Mouse (Mus musculus) kidney, postnatal 14 days (tissue): Measurements from ENCODE around the gene Tcp11l1.

Source experiments
- DNase-seq: peaks from one replicate; pipeline ENCODE4 v3.0.0; 2022; ENCODE audit warnings: mixed read lengths

Tcp11l1 gene

DNA sequence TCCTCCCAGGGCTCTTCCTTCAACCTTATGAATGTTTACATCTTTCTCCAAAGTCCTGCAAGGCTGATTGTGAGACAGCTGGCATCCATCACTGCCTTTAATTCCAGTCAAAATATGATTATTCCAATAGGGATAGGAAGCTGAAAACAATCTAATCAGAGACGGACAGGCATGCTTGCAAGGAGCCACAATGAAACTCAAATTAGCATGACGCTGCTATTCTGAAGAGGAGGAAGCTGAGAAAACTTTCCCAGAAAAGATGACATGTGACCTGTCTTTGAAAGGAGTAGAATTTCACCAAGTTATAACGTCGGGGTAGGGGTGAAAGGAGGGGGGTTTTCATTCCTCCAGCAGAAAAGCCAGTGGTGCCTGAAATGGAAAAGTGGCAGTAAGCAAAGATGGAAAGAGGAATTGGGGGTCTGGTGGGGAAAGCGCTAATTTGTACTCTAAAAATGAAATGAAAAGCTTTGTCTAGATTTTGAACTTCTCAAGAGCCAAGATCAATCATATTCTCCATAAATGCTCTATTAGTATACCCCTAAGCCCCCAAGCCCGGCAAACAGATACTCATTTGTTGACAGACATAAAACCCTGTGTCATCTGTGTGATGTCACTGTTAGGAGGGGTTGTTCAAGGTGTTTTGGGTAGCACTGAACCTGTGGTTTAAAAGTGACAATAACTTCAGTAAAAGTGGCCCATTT is 1.1 kb downstream of the Tcp11l1 start:
- no peak for DNase-seq

DNA sequence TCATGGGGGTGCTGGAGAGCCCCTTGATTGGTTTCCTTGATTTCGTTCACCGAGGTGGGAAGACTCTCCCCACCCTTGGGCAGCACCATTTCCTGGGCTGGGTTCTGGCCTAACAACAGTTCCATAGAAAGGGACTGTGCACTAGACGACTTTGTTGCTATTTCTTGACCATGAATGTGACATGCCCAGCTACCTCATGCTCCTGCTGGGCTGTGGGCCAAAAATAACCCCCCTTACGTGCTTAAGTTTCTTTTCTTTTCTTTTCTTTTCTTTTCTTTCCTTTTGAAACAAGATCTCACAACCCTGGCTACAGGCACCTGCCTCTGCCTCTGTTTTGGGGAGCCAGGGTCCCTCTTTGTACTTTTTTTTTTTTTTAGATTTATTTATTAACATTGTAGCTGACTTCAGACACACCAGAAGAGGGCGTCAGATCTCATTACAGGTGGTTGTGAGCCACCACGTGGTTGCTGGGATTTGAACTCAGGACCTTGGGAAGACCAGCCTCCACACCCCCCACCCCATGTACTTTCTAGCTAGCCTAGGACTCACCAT is 2.1 kb downstream of the Tcp11l1 start:
- no peak for DNase-seq

DNA sequence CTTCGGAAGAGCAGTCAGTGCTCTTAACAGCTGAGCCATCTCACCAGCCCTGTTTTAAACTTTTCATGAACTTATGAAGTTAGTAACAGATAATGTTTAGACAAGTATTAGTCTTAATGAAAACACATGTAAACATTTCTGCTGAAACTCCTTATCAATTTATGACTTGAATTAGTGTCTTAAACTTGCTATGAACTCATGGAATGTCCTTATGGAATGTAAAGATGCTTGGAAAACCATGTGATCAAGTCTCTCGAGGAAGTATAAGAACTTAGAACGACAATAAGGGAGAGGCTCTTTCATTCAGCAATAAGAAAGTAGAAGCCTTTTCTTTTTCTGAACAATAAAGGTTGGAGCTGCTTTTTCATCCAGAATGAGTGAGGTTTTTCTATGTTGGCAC is 7.6 kb downstream of the Tcp11l1 start:
- no peak for DNase-seq

DNA sequence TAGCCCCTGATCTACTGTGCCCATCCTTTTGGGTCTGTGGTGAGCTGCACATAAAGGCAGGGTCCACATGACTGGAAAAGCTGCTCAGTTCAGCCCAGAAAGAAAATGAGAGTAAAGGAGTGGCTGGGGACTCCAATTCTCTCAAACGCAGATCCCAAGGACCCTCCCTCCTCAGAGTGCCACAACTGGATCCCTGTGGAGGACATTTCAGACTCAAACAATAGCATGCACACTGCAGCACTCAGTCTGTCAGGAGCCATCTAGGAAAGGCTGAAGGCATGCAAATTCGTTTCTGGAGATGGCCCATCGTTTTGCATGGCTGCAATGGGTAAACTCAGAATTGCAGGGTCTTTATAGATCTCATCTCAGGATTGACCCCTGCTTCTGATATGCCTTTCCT is 8.8 kb downstream of the Tcp11l1 start:
- no peak for DNase-seq

DNA sequence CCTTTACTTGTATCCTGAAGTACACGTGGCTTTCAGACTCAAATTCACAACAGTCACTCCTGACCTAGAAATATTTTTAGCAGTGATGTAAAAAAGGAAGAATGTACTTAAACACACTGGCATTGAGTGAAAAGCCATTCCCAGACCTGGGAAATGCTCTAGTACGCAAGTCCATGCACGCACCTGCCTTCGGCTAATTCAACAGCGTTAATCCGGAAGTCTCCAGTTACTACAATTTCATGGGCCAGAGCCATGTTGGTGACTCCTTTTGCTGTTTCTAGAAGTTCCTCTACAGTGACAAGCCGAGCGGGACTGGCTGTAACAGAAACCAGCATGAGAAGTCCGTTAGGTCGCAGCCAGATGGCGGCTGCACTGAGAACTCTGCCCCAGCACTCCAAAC is 12.3 kb downstream of the Tcp11l1 start:
- DNase-seq, result no peak

DNA sequence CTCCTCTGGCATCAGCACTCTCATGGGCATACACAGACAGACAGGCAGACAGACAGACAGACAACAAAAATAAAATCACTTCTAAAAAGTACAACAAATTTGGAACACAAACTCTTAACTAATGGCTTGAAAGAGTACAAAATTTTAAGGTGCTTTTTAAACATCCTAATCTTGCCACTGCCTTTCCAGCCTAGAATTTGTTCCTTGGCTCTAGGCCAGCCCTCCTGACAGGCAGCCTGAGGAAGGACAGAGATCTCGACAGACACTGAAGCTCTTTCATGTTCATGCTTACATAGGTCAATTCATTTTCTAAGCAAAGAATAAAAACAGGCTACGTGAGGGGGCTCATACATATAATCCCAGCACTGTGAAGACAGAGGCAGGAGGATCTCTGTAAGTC is 19.4 kb downstream of the Tcp11l1 start:
- DNase-seq, result no peak

DNA sequence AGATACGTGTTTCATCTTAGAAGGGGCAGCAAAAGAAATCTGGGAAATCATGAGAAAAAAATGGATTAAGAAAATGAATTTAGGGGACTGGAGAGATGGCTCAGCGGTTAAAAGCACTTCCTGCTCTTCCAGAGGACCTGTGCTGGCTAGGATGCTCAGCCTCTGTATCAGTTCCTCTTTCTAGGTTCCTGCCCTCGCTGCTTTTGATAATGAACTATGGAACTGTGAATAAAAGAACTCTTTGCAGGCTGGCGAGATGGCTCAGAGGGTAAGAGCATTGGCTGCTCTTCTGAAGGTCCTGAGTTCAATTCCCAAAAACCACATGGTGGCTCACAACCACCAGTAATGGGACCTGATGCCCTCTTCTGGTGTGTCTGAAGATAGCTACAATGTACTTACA is 21.2 kb downstream of the Tcp11l1 start:
- DNase-seq, result no peak

DNA sequence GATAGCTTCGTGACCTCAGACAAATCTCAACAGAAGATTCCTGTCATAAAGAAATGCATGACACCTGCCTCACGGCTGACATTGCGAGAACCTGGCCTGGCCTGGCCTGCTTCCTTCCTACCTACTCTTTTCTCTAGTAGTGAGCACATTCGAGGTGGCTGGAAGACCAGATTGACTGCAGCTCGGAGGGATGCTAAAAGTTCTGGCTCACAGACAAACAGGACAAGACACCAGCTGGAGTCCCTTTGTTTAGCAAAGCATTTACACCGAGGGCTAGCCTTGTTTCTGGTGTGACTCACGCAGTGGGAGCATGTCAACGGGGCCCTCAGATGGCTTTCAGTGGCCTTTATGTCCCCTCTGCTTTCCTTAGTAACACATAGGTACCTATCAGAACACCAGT is 23.2 kb downstream of the Tcp11l1 start:
- DNase-seq, result no peak

DNA sequence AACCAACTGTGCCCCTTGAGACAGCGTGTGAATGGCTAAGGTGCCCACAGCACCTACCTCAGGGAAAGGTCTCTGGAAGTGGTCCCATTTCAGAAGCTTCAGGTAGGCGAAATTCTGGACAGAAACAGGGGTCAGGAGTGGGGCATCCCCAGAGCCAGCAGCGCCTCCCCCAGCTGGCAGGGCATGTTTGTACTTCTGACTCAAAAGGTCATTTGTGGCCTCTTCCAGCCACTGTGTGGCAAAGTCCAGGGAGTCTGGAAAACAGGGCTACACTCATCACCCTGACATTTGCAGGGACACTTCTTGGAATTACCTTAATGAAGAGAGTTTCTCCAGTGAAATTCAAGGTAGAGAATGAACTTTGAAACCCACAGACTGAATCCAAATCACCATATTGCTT is 23.6 kb downstream of the Tcp11l1 start:
- peak; percentile 24 for DNase-seq

DNA sequence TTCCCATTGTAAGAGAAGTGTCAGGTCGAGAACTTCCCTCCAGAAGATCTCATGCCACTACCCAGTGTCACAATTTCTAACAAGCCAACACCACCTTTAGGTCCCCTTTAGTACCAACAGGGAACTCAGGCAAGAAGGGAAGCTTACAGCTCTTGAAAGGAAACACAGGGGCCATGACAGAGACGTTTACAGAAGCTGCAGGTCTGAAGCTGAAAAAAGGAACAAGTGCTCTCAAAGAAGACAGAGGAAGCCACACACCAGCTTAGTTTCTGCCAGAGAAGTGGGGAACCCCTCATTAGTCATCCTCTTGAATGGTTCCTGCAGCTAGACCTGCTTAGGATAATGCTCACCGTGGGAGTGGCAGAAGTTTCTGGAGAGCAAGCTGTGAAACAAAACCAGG is 24.7 kb downstream of the Tcp11l1 start:
- no peak for DNase-seq

DNA sequence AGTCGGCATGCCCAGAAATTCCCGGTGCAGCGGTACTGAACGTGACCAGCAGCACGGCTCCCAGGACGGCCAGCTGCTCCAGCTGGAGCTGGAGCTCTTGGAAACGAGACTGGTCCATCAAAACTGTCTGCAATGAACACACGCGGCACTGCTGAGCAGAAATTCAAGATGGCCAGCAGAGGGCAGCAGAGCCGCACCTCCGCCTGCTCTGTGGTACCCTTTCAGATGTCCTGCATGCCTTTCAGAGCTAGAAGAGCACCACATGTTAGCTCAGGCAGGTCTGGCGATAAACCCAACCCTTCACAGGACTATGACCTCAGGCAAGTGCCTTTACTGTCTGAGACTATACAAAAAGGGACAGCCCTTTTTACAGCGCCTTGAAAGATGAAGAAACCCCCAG is 26.6 kb downstream of the Tcp11l1 start:
- DNase-seq, result peak; percentile 89

DNA sequence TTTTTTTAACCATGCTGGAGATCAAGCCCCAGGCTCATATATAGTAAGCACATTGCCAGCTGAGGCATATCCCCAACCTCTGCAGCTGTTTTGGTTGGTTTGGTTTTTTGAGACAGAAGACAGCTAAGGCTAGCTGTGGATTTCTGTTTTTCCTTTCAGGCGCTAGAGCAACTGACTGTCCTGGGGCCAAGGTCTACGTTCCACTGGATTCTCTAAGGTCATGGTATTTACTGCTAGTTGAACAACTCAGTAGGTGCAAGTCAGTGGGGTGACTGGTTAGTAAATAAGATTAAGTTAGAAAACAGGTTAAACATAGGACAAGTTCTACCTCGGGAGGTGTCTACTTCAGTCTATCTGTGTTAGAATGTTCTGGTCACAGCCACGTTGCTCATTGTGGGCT is 27.2 kb downstream of the Tcp11l1 start:
- DNase-seq, result peak; percentile 37

DNA sequence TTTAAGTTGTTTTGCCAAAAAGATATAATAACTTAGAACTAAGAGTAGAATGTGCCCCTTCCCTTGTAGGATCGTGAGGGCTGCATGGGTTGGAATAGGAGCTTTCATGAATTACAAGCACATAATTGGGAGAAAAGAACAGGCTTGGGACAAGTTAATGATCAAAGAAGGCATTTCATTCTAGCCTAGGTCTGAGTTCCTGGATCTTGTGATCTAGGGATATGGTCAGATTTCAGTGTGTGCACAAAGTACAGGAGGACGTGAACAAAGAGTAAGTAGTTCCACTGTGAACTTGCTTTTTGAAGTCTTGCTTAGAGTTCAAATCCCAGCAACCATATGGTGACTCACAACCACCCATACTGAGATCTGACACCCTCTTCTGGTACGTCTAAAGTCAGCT is 34.6 kb downstream of the Tcp11l1 start:
- DNase-seq, result no peak

DNA sequence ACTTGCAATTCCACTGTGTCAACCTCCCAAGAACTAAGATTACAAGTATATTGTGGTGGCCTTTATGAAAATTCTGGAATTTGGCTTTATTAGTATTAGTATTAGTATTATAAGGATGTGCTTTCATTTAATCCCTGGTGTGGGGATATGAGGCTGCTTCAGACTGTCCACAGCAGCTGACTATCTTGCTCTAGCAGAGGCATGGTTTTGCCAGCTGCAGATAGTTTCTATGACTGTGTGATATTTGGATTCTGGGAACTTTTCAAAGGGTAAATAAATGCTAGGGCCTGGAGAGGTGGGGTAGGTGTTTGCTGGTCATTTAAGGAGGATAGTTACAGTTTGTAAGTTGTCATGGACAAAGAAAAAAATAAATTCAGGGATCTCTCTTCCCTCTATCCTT is 40.2 kb downstream of the Tcp11l1 start:
- no peak for DNase-seq

DNA sequence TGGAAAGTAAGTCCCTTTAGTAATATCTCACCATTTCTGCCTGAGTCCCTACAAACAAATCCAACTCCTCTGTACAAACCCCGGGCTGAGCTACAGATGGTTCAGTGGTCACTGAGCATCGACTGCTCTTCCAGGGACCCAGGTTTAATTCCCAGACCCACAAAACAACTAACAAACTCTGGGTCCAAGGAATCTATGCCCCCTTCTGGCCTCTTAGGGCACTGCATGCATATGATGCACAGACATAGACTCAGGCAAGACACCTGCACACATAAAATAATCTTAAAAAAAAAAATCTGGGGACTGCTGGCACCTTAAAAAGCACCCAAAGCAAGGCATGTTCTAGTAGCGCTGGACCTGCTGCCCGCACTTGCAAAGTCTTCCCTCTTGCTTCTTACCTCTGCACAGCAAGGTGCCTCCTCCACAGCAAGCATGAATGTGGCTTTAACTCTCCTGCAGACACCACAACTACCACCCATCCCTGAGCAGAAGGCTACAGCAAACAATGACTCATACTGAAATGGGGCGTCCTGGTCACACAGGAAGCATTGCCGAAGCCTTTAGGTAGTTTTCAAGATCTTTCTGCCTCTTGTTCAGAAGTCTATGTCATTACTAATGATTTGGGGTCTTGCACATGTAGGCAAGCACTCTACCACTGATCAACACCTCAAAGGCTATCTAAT is 42.7 kb downstream of the Tcp11l1 start:
- no peak for DNase-seq

DNA sequence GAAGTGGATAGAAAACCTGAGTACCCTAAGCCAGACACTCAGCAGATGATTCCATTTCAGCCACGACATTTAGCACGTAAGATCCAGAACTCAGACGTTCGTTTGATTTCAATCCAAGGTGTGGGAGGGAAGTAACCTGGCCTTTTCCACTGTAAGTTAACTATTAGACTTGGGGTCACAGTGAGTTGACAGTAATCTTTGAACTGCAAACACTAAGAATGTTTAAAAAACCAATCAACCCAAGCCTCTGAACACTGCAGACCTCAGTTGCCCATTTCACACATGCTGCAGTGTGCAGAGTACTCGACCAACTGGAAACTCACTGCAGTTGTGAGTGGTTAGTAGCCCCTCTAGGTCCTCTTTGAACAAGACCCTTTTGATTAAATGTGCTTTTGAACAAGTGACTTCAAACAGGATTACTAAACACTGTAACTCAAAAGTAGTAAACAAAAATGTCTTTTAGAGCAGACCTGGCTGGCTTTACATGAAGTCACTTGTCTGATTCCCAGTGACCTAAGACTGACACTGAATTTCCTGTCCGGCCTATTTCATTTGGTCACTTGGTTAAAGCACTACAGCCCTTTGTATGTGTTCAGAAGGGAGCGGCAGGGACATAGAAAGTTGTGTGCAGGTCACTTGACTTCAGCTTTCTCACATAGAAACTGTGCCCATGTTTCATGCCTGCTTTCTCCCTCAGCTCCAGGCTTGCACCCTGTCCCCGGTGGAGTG is 48.4 kb downstream of the Tcp11l1 start:
- DNase-seq, result peak; percentile 53

DNA sequence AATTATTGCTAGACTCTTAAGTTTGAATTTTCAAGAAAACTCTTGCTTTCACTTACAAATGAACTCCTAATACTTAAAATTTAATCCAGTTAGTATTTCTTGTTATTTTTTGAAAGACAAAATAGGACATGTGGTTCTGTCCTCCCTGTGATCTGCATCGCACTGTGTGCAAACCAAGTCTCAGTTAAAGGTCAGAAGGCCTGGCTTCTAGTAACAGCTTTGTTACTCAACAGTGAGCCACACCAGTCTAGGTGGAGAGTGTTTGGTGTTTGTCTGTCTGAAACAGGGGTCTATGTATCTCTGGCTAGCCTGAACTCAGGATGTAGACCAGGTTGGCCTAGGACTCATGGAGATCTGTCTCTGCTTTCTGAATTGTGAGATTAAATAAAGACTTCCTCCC is 53.3 kb downstream of the Tcp11l1 start:
- DNase-seq, result no peak

DNA sequence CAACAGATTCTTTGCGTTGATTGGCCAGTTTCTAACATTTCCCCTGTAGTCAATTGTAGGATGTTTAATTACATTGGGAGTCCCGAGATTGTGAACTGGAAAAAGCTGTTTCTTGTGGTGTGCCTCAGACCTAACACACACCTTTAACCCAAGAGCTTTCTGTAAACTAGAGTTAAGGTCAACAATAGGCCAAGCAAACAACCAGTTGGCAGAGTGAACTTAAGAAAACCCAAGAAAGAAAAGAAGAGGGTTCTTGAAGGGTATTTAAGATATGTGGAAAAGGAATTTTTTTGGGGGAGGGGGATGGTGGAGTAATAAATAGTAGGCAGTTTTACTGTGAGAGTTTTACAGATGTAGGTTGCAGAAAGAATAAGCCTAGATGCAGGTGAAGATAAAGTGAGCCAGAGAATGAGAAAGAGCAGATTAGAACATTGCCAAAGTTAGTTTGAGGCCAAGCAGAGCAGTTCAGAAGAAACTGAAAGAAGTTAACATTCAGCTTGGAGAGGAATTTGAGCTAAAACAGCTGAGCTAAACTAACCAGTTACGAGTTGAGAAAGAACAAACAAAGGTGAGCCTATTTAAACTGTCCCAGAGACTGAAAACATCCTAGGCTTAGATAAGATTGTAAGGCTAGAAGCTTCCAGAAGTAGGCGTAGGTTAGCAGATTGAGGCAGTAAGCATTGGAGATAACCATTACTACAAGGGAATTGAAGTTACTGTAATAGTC is 95.8 kb downstream of the Tcp11l1 start:
- no peak for DNase-seq

DNA sequence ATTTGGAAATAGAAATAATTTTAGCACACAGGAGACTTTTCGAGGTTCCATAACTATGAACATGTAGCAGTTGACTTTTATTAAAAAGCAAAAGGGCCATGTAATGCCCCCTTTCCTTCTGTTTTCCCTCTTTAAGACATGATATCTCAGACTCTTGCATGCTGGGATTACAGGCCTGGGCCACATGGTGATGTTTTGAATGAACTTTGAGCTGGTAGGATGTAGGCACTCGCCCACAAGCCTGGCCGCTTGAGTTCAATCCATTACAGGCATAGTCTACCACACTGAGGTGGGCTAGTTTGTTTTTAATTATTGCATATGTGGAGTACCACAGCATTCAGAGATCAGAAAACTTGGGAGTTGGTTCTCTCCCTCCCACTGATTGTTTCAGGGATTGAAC is 97.2 kb downstream of the Tcp11l1 start:
- no peak for DNase-seq
